Mouse (Mus musculus): ENCODE results near the gene Olfr472. TPM values are rescaled to one million over a fixed set of nuclear protein-coding genes. Genes with fewer than 3 reads are reported as not detected.
"Not testable (repeated sequence)": the region's sequence is repeated elsewhere in the genome, so short reads cannot be mapped to it uniquely, and the experiment has no call there.

Gene Olfr472
- not detected for total RNA-seq (2021)

DNA sequence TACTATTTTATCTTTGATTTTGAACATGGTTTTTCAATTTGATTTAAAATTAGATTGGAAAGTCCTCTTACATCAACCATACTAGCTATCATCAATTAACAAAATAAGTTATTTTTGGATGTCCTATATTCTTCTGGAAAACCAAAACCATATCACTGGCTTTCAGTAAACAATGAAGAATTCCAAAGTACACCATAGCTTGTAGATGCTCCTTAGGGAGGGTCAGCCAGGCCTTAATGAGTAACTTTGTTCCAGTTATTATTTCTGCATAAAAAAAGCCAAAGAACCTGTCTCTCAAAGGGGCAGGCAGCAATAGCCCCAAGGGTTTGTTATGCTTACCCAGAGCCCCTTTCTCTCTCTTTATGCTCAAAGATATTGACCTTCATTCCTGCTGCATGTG lies at the start of gene Olfr472:
Gene Olfr472 (plus strand): TSS at position 301 of the 400 bp plus-strand sequence.
- intact Hi-C loops (cut with DNase I), result no loop called here
- DNase-seq, result no peak

DNA sequence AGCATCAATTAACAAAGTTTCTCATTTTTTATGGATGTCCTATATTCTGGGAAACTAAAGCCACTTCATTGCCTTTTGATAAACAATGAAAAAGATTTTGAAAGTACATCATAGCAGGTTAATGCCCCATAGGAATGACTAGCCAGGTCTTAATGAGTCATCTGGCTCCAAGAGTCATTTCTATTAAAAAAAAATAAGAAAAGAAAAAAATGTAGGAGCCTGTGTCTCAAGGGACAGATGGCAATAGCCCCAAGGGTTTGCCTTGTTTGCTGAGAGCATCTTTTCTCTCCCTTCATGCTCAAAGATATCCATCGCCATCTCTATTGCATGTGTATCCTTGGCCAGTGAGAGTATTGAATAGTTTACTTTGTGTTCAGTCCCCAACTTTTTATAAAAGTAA lies 32.4 kb downstream of the Olfr472 start, which contains the start of gene Olfr473:
Gene Olfr473 (plus strand): TSS at position 301 of the 400 bp plus-strand sequence.
- intact Hi-C loops (cut with DNase I), result no loop called here
- DNase-seq, result no peak

DNA sequence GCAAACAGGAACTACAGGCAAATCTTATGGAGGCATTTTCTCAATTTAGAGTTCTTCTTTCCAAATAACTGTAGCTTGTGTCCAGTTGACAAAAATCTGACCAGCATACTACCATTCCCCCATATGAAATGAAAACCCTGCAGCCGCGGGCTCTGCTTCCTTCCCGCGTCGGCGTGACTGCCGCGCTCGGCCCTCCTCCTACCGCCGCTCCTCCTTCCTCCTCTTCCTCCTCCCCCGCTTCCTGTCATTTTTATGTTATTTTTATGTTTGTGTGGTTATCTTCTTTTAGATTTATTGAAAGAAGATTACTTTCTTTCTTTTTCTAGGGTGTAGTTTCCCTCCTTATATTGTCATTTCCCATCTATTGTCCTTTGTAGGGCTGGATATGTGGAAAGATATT lies 54.8 kb downstream of the Olfr472 start:
- intact Hi-C loops (cut with DNase I); DNase-seq: not testable (repeated sequence)

DNA sequence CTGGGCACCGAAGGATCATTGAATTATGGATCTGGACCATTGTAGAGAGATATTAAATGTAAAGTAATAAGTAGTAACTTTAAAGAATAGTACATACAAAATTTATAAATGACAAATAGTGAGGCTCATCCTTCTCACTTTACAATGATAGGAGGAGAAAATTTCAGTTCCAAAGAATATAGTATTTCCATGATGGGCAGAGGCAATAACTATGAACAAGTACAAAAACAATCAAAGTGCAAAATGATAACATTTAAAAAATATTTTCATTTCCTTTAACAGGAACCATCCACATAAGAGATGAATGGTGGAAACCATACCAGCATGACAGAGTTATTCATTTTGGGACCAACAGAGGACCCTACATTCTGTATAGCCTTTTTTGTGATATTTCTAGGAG lies 56.6 kb downstream of the Olfr472 start, which contains the start of gene Olfr474:
Gene Olfr474 (plus strand): TSS at position 301 of the 400 bp plus-strand sequence.
- no peak for DNase-seq
- intact Hi-C loops (cut with DNase I), result no loop called here

Other genes with a start within 250 kb of the Olfr472 start
- not detected for gene Cyb5r2, start 139.9 kb upstream of the Olfr472 start, total RNA-seq (2021)
- not detected for gene Ovch2, start 96.7 kb upstream of the Olfr472 start, total RNA-seq (2021)
- gene Olfr467, start 85.6 kb upstream of the Olfr472 start, total RNA-seq (2021), result not detected
- gene Olfr469, start 72.4 kb upstream of the Olfr472 start, total RNA-seq (2021), result not detected
- gene Olfr470, start 50.4 kb upstream of the Olfr472 start, total RNA-seq (2021), result not detected
- not detected for gene Olfr473, start 32.5 kb downstream of the Olfr472 start, total RNA-seq (2021)
- not detected for gene Olfr474, start 56.7 kb downstream of the Olfr472 start, total RNA-seq (2021)
- not detected for gene Olfr476, start 66.9 kb downstream of the Olfr472 start, total RNA-seq (2021)
- gene Olfr477, start 88.8 kb downstream of the Olfr472 start, total RNA-seq (2021), result not detected
- gene Olfr478, start 136.1 kb downstream of the Olfr472 start, total RNA-seq (2021), result not detected
- not detected for gene Olfr479, start 152.8 kb downstream of the Olfr472 start, total RNA-seq (2021)
- gene Olfr480, start 169.4 kb downstream of the Olfr472 start, total RNA-seq (2021), result not detected
- gene Olfr481, start 182.0 kb downstream of the Olfr472 start, total RNA-seq (2021), result not detected
- gene Olfr482, start 199.7 kb downstream of the Olfr472 start, total RNA-seq (2021), result under 1 TPM; 0.82 to 0.89 TPM
- not detected for gene Olfr483, start 202.9 kb downstream of the Olfr472 start, total RNA-seq (2021)
- gene Olfr484, start 229.5 kb downstream of the Olfr472 start, total RNA-seq (2021), result not detected